Mouse (Mus musculus) adrenal gland, adult 18-20 months (tissue): ENCODE results near the gene Siae. TPM values are rescaled to one million over a fixed set of nuclear protein-coding genes. Genes with fewer than 3 reads are reported as not detected.

Experiments
- DNase-seq, 2 experiments: peaks; one replicate each; pipeline ENCODE4 v3.0.0; 2021 to 2022; ENCODE audit warnings: low spot score in 2 of 2
- total RNA-seq, 2 experiments: library from RNA; stranded (reverse); gene quantifications; 1 replicate in 1 of 2; 2 replicates in 1 of 2; pipeline ENCODE4 v1.2.3; 2021

The Siae gene
- total RNA-seq, 2 experiments from 2014 or later, result 16.2 to 17.7 TPM

DNA sequence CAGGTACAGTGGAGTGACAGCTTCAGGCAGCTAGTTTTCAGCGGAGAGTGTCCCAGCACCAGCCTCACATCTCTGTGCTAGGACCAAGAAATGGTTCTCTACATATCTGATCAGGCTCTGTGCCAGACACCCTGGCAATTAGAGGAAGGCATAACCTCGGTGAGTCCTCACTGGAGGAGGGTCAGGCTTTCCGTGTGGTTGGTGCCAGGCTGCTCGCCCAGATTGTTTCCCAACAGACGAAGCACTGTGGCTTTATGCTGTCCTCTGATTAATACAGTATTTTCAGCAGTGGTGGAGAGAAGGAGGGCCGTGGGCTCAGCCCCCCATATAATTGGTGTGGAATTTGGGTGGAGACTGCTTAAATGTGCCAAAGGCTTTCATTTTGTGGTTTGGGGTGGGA is 113.6 kb downstream of the Siae start, which contains the start of gene Panx3:
Gene Panx3 (minus strand): TSS at position 121 of the 400 bp plus-strand sequence.
- no peak for DNase-seq

DNA sequence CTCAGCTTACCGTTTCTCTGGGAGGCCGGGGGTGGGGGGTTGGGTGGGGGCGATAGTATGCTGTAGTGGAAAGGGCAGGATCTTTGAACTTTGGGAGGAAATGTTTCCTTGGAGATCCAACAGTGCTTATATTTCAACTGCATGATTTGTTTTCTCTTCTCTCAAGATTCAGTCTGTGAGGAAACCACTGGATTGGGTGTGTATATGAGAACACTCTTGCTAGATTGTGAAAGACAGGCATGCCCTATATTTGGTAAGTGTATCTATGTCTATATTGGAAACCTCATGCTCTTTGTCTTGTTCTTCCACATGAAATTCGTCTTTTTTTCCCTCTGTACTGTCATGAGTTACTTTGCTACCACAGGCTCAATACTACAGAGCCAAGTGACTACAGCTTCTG is 114.2 kb downstream of the Siae start:
- no peak for DNase-seq

DNA sequence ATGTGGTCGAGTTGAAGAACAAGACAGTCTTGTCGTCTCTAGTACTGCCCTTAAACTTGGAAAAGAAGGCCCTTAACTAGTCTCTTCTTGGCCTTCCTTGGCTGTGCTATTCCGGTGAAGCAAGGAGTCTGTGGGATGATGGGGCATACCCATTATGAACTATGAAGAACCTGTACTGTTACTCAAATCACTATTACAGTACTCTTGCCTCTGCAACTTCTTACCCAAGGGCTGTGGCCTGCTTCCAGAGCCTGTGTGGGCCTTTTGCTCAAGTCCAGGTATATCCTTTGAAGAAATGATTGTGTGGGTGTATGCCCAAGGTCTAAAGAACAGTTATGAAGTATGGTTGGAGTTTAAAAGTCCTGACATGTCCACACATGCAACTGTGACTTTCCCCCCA is 114.8 kb downstream of the Siae start:
- no peak for DNase-seq

DNA sequence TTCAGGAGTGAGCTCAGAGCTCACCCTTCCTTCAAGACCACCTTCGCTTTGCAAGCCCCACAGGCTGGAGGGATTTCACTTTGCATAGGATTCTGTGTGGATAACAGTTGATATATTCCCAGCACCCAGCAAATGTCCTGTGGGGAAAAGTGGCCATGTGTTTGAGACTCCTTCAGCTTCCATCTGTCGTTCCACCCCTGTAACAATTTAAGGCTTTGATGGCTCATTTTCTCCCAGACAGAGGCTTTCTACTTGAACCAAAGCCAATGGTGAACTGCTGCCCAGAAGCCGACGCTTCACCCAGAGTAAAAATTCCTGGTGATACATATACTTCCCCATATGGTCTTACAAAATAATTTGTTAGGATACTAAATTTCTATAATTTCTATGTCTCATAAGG is 119.8 kb downstream of the Siae start:
- DNase-seq, result no peak

DNA sequence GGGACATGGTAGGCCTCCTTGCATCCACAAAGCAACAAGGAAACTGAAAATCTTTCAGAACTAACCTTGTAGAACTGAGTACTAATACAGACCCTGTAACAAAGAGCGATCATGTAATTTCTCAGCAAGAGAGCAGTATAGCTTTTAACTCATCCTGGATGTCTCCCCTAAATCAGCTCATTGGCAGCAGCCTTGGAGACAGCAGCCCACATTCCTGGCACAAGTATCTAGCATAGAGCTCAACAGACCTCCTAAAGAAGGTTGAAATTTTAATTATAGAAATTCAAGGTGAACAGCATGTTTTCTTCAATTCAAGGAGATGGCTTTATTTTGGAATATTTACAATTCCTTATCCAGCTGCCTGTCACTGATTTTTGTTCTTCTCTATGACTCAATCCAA is 125.6 kb downstream of the Siae start:
- DNase-seq, result no peak

- DNase-seq, result no peak
Measured at GRCm38 (mm10) chr9:37687288-37687940, 131.9 kb downstream of the Siae start.

DNA sequence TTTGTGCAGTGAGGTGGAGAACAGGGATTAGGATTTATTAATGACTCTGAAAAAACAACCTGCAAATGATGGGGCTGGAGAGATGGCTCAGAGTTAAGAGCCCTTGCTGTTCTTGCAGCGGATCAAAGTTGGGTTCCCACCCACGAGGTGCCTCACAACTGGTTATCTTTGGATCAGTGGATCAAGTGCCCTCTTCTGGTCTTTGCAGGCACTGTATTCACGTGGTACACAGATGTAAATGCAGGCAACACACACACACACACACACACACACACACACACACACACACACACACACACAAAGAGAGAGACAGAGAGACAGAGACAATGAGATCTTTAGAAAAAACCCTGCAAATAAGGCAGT is 132.4 kb downstream of the Siae start:
- no peak for DNase-seq

DNA sequence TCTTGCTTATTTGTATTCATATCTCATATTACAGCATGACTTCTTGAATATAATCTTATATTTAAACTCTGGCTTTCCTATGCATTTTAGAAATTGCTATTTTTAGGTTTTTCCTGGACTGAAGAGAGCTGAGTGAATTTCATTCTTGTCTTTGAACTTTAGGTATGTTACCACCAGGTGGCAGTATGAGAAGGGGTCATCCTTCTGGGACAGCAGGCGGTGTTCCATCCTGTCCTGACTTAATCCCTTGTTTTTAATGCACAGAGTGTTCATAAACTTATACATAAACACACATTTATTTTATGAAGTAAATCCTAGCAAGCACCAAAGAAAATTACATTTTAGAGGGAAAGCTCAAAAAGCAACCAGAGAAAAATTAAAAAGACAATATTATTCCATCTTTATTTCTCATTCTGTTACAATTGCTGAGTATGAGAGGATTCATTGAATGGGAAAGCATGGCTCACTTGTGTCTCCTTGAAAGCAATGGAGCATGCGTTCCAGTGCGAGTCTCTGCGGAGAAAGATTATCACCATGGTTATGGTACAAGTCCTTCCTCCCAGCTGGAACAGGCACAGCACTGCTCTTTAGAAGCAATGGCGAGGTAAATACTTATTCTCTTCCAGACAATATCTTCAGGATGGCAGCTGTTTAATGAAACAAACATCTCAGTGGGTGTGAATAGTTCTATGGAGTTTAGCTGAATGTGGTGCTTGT is 134.6 kb downstream of the Siae start:
- DNase-seq, result no peak

Other genes with a start within 250 kb of the Siae start
- gene Ccdc15, start 207.3 kb upstream of the Siae start, total RNA-seq, result 1 to 10 TPM; 1.9 to 2.0 TPM
- under 1 TPM in 1 of 2 experiments, not detected in 1; 0.36 TPM for gene Hepacam, start 188.3 kb upstream of the Siae start, total RNA-seq
- 10 to 100 TPM; 18.3 to 18.5 TPM for gene Robo4, start 153.8 kb upstream of the Siae start, total RNA-seq
- gene Robo3, start 122.5 kb upstream of the Siae start, total RNA-seq, result 1 to 10 TPM in 1 of 2 experiments, under 1 TPM in 1; 0.64 to 1.7 TPM
- gene Msantd2, start 66.4 kb upstream of the Siae start, total RNA-seq, result 10 to 100 TPM; 21.1 to 24.0 TPM
- 10 to 100 TPM; 34.6 to 38.3 TPM for gene Esam, start 27.6 kb upstream of the Siae start, total RNA-seq
- 1 to 10 TPM; 2.1 to 2.8 TPM for gene Vsig2, start 16.4 kb upstream of the Siae start, total RNA-seq
- gene Nrgn, start 2.8 kb upstream of the Siae start, total RNA-seq, result 1 to 10 TPM; 1.7 to 3.5 TPM
- 1 to 10 TPM; 3.3 to 4.4 TPM for gene Spa17, start 58.0 kb downstream of the Siae start, total RNA-seq
- 10 to 100 TPM; 68.4 to 76.1 TPM for gene Tbrg1, start 101.6 kb downstream of the Siae start, total RNA-seq
- gene Panx3, start 113.5 kb downstream of the Siae start, total RNA-seq, result not detected
- gene Olfr160, start 160.6 kb downstream of the Siae start, total RNA-seq, result not detected
- gene Olfr874, start 189.4 kb downstream of the Siae start, total RNA-seq, result not detected
- gene Olfr875, start 216.2 kb downstream of the Siae start, total RNA-seq, result not detected
- gene Olfr876, start 247.3 kb downstream of the Siae start, total RNA-seq, result not detected